Mouse (Mus musculus): ENCODE data around the gene Klhl2.

DNA sequence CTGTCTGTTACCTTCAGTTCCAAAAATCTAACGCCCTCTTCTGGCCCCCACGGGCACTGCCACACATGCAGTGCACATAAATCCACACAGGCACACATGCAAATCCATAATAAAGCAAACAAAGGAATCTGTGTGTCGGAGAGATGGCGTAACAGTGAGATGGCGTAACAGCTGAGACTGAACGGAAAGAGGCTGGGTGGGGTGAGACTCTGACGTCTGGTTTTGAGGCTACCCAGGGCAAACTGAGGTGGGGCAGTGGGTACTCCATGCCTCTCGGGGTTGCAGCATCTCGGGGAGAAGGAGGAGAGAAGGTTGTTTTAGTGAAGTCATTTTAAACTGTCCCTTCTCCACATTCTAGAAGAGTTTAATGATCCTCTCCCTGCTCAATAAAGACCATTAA, 20.4 kb downstream of the Klhl2 start:
- TF ChIP-seq CTCF (IDR thresholded peaks at IDR 0.05; ENCODE audit: borderline replicate concordance, insufficient read depth, low read length): no peak
- TF ChIP-seq POLR2A (IDR thresholded peaks at IDR 0.05; ENCODE audit: low read depth, low read length): no peak

Data from embryonic fibroblast, embryonic 13.5 days (primary cell).